Mouse (Mus musculus): ENCODE data around the gene Cryge.

DNA sequence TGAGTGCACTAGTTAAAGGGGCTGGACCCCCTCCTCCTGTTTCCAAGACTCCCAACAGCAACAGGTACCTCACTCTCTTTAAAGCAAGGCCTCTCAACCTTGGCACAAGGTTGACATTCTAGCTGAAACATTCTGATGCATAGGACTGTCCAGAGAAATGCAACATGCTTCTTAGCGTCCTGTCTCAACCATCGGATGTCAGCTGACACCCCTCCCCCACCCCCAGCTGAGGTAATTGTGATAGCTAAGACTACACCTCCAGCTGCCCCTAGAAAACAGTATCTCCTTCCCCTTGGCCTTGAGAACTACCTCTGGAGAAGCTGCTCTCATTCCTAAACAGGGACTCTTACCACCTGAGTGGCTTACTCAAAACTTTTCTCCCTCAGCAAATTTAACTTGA lies 1.2 kb upstream of the Cryge start:
- TF ChIP-seq POLR2A (IDR thresholded peaks at IDR 0.05; ENCODE audit: insufficient read depth, low read depth, low read length) (no peak), CTCF (IDR thresholded peaks at IDR 0.05) (no peak)

Measured in heart, adult 2 months (tissue).